Mouse (Mus musculus) regulatory T cell (primary cell): Measurements from ENCODE around the gene Hist1h4c.

Source experiments
- in situ Hi-C: fragments of 300-600 bp; cut with MboI, MseI; formaldehyde crosslinking; loops from one replicate; pipeline ENCODE4 v1.15.1; 2025; ENCODE audit warnings: high pct_unique_total_duplicates

Gene Hist1h4c

GRCm38 (mm10) chr13:23659636-23660366 lies 38.5 kb downstream of the Hist1h4c start:
- in situ Hi-C loops: no loop called here
